Mouse (Mus musculus) left cerebral cortex, postnatal 10 days (tissue): ENCODE measurements around the gene Tmem132d. TPM values are rescaled to one million over a fixed set of nuclear protein-coding genes. Genes with fewer than 3 reads are reported as not detected.
"Not testable (repeated sequence)": the region's sequence is repeated elsewhere in the genome, so short reads cannot be mapped to it uniquely, and the experiment has no call there.

Experiments
- DNase-seq, 2 experiments: peaks; one replicate each; pipeline ENCODE4 v3.0.0; 2021 to 2022; ENCODE audit warnings: low spot score in 2 of 2, mixed read lengths in 1 of 2; ENCODE audit errors: extremely low spot score in 1 of 2
- intact Hi-C: fragments of 180-260 bp; cut with DNase I; formaldehyde crosslinking; loops from one replicate; pipeline ENCODE4 v1.15.1; 2025
- total RNA-seq, 2 experiments: library from RNA; stranded (reverse); gene quantifications; 2 replicates each; pipeline ENCODE4 v1.2.3; 2021

Gene Tmem132d
- total RNA-seq, 2 experiments from 2014 or later: 25.7 to 28.1 TPM

- intact Hi-C loops: no loop called here
Observed at GRCm38 (mm10) chr5:127993460-127993859, 439.4 kb downstream of the Tmem132d start.

DNA sequence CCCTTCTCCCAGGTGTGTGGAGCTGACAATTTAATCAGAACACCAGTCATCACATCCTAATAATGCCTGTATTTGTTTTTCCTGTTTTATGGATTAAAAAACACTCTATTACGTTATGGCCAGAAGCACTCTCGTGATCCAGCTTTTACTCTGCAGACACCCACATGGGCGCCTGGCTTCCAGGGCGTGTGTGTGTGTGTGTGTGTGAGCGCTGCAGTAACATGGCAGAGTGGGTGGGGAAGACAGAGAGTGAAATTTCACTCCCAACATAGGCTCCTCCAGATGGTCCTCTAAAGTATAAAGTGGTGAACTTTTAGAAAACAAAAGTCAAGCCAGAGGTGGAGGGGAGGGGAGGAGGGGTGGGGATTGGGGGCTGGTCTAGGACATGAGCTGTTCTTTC, 442.1 kb downstream of the Tmem132d start:
- peak in 1 of 2 experiments; percentile 26 for DNase-seq
- intact Hi-C loops: no loop called here

More at GRCm38 (mm10) chr5:127993460-127993859, 439.4 kb downstream of the Tmem132d start:
- no peak for DNase-seq

DNA sequence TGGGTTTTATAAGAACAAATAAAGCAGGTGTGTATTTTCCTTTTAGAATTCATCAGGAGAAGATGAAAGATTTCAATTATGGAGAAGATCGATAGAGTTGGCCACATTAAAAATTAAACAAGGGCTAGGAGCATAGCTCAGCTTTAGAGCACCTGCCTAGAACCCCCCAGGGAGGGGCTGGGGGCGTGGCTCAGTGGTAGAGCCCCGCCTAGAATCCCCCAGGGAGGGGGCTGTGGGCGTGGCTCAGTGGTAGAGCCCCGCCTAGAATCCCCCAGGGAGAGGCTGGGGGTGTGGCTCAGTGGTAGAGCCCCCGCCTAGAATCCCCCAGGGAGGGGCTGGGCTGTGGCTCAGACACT, 452.9 kb downstream of the Tmem132d start:
- DNase-seq, intact Hi-C loops: not testable (repeated sequence)

DNA sequence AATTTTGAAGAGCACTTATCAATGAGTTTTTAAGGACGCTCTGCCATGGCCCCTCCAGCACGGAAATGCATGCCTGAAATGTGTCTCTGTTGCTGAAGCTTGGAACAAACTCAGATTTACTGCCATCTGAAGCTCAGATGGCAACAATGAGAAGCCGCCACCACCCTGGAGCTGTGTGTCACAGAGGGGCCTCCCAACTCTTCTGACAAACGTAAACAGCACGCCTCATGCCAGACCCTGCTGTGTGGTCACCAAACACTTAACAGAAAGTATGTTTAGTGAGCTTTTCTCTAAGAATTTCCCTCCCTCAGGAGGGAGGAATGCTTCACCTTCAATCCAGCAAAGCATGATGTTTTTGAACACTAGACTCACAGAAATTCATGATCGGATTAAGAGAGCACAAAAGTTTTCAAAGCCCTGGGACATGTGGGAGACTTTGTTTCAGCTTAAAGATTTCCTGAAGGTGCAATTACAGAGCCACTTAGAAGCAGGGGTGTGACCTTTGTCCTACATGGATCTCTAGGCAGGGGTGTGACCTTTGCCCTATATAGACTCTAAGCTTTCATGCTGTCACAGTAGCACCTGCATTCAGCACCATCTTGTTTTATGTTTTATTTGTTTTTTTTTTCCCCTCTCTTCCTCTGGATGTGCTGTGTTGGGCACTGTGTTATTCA, 453.4 kb downstream of the Tmem132d start:
- intact Hi-C loops: loop anchor here (10.0 kb wide), 1 partner anchor 455 kb away; the partner anchor contains the start of gene Tmem132d
- DNase-seq: no peak

- intact Hi-C loops: loop anchor here (10.0 kb wide), 1 partner anchor 458 kb away; the partner anchor contains the start of gene Tmem132d
- DNase-seq: no peak
Observed at GRCm38 (mm10) chr5:127976661-127977060, 456.2 kb downstream of the Tmem132d start.

GRCm38 (mm10) chr5:127965700-127966099, 467.2 kb downstream of the Tmem132d start:
- intact Hi-C loops: no loop called here
- no peak for DNase-seq

DNA sequence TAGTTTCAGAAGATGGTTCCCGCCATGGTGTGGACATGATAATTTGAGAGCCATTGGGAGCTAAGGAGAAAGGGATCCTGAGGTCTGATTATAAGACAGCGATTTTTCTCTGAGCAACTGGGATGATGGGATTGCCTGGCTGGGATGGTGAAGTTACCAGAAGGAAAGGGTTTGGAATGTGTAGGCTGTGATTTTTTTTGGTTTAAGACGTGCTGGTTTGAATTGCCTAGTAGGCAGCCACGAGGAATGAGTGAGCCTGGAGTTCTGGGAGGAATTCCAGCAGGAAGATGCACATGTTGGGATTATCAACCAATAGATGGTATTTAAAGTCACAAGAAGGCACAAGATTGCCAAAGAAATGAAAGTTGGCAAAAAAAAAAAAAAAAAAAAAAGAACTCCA, 470.2 kb downstream of the Tmem132d start:
- intact Hi-C loops: no loop called here
- DNase-seq: no peak

- intact Hi-C loops: no loop called here
- peak; percentile 62 to 68 for DNase-seq
Observed at GRCm38 (mm10) chr5:127956511-127957097, 476.3 kb downstream of the Tmem132d start.

- intact Hi-C loops: no loop called here
- DNase-seq: no peak
Observed at GRCm38 (mm10) chr5:127954231-127954790, 478.6 kb downstream of the Tmem132d start.

DNA sequence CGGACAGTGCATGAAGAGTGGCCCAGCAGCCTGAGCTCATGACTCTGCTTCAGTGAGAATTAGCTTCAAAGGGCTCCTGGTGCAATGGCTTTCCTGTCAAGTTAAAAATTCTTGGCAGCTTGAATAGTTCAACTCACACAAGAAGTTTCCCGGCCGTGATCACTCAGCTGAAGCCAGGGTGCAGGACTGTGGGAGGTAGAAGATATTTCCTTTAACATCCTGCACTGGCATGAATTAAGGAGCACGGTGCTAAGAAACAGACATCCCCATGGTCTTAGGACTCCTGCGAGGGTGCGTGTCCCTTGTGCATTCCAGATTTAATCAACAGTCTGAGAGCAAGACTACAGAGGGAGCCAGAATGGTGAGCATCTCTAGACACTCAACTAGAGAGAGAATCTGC, 480.1 kb downstream of the Tmem132d start:
- intact Hi-C loops: no loop called here
- DNase-seq: no peak

GRCm38 (mm10) chr5:127950574-127950973, 482.3 kb downstream of the Tmem132d start:
- no peak for DNase-seq
- intact Hi-C loops: no loop called here

DNA sequence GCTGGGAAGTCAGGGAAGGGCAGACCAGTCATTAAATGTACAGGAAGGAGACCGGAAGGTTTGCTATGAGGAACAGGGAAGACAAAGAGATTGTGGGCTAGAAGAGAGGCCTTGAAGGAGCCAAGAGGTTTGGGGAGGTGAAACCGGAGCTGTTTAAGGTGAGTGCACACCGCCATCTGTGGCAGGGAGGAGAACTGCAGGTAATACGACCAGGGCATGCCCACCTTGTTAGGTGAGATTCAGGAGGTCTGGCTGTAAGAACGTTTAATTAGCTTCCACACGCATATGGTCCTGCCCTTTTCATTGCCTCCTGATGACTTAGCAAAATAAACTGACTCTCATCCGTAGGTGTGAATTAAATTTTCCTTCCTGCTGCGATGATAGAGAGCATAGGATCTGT, 485.6 kb downstream of the Tmem132d start:
- intact Hi-C loops: no loop called here
- no peak for DNase-seq

- intact Hi-C loops, DNase-seq: not testable (repeated sequence)
Observed at GRCm38 (mm10) chr5:127942171-127942570, 490.7 kb downstream of the Tmem132d start.

GRCm38 (mm10) chr5:127937914-127938313, 495.0 kb downstream of the Tmem132d start:
- intact Hi-C loops: no loop called here

DNA sequence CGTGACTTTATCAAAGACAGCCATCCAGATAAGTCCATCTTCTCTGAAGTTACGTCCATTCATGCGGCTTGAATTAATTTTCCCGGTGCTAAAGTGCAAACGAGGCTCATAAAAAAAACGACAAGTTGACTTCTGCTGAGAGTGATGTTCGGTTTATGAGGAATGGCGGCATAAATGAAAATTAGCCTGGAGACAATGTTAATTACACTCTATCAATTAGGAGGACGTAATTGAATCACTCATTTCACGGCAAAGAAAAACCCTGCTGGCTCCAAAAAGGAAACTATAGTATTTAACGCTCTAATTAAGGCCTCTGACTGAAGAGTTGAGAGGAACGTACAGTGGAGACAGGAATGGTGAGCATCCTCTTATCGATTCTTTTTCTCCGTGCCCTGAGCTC, 503.2 kb downstream of the Tmem132d start:
- intact Hi-C loops: no loop called here
- DNase-seq: no peak

More at GRCm38 (mm10) chr5:127937914-127938313, 495.0 kb downstream of the Tmem132d start:
- DNase-seq: no peak

DNA sequence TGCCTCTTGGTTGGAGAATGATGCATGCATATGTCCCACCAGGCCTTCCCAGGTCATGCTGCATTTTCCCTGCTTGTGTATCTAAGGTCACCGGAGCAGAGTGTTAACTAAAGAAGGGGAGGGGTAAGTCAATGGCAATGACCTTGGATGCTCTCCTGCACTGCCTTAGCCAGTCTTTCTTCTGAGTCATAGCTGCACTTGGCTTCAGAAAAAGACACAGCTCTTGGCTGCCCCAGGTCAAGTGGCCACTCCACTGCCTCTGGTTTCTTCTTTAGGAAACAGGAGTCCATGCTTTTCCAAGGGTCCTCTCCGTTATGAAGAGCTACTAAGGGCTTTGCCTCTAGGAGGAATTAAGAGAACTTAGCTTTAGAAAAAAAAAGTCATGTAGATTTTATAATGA, 506.2 kb downstream of the Tmem132d start:
- no peak for DNase-seq
- intact Hi-C loops: no loop called here

DNA sequence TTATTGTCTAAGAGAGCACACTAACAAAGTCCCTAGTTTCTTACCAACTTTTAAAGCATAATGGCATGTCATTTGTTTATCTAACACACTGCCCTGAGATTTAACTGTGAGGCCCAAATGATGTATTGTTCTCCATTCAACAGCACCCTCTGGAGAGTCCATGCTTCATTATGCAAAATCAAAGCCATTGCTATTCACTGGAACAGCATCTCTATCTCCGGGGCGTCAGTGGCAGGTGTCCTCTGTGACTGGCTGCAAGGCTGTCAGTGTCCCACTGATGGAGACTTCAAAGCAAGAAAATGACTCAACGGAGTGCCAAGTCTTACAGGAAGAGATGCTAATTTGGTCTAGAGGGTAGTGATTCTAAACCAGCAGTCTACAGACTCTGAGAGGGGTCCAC, 508.8 kb downstream of the Tmem132d start:
- intact Hi-C loops: no loop called here
- DNase-seq: no peak

DNA sequence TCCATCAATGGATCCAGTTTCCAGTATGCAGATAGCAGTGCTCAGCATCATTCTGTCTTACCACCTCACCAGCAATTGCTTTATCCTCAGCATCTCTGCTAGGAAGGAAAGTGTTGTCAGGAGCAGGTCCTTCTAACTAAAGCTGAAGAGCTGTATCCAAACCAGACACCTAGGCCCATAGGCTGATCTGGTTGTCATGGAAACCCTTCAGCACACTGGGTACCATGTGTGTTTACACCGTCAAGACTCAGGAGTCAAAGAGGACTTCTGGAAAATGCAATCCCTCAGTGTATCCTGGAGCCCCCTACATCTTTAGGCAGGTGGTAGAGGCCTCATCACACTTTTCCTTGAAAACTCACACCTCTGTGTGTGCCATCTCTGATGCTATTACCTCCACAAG, 513.7 kb downstream of the Tmem132d start:
- DNase-seq: no peak

DNA sequence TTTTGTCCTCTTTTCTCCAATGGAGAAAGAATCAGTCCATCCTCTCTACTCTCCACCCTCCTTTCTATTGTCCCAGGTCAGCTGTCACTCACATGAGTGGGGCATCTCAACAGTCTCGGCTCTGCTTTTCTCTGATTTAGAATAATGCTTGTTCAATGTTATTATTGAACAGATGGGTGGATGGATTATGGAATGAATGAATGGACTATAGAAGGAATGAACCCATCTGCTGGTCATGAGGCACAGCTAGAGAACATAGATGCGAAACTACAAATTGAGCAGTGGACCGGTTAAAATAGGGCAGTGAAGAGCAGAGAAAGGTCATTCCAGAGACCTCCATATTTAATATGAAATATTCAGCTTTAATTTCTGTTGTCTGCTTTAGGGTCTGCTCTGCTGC, 514.5 kb downstream of the Tmem132d start:
- intact Hi-C loops: no loop called here
- DNase-seq: no peak

More for the DNA sequence above, 513.7 kb downstream of the Tmem132d start:
- intact Hi-C loops: no loop called here

- DNase-seq: no peak
Observed at GRCm38 (mm10) chr5:127914157-127914556, 518.7 kb downstream of the Tmem132d start.

More at GRCm38 (mm10) chr5:127914157-127914556, 518.7 kb downstream of the Tmem132d start:
- intact Hi-C loops: no loop called here
